Mouse (Mus musculus) myocyte (in vitro differentiated cells): ENCODE measurements around the gene Foxe1.

ENCODE experiments used
- CEBPB ChIP-seq: IDR thresholded peaks from 2 replicates; pipeline ENCODE4 v1.6.1; 2011; ENCODE audit warnings: mild to moderate bottlenecking, moderate library complexity; ENCODE audit not compliant: poor library complexity, insufficient read depth, severe bottlenecking
- MAX ChIP-seq: IDR thresholded peaks from one replicate; pipeline ENCODE4 v1.6.1; 2011; ENCODE audit warnings: low read depth, mild to moderate bottlenecking, control low read depth
- MYOG ChIP-seq, 3 experiments: IDR thresholded peaks; one replicate each; pipeline ENCODE4 v1.6.1; 2011; ENCODE audit warnings: control low read depth in 2 of 3, low read depth in 2 of 3, mild to moderate bottlenecking in 2 of 3; ENCODE audit not compliant: insufficient read length in 2 of 3, control insufficient read depth in 1 of 3, insufficient read depth in 1 of 3
- POLR2A ChIP-seq: IDR thresholded peaks from one replicate; pipeline ENCODE4 v1.6.1; 2011; ENCODE audit warnings: low read depth, mild to moderate bottlenecking, control low read depth, moderate library complexity; ENCODE audit not compliant: insufficient read length
- POLR2AphosphoS2 ChIP-seq: IDR thresholded peaks from one replicate; pipeline ENCODE4 v1.6.1; 2011; ENCODE audit warnings: low read depth, control low read depth; ENCODE audit not compliant: insufficient read length
- TCF3 ChIP-seq: IDR thresholded peaks from one replicate; pipeline ENCODE4 v1.6.1; 2011; ENCODE audit warnings: low read depth, control low read depth; ENCODE audit not compliant: insufficient read length

DNA sequence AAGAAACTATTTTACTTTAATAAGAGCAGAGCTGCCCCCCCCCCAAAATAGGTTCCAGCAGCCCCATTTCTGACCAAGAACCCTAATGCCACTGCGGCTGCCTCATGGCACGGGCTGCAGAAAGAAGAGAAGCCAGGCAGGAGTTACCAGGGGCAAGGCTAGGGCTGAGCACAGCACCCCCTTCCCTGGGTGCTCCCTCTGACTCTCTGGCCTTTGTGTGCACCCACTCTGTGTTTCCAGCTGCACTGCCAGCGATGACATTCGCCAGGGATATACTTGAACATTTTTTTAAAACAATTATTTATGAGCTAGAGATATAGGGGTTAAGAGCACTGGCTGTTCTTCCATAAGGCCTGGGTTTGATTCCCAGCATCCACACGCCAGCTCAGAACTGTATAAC is 6.1 kb downstream of the Foxe1 start:
- TF ChIP-seq POLR2A = no peak
- TF ChIP-seq POLR2AphosphoS2 = no peak
- TF ChIP-seq TCF3 = no peak
- no peak for TF ChIP-seq MAX
- TF ChIP-seq CEBPB = no peak
- no peak for TF ChIP-seq MYOG (IDR thresholded peaks at IDR 0.05; ENCODE audit: control insufficient read depth in 1 of 3, insufficient read depth in 1 of 3, insufficient read length in 2 of 3, low read depth in 2 of 3)
